18 mouse cellular contexts compared by ENCODE assay signal in genomic region chr15:81155845-81156244, GRCm38 (mm10). TPM values are rescaled to one million over a fixed set of nuclear protein-coding genes. Genes with fewer than 3 reads are reported as not detected.
DNase-seq lines count a peak whose midpoint lies in the region; ATAC-seq and TF ChIP-seq lines count a peak whose summit lies in the region.
"Had no signal": no experiment of that assay in that cellular context is flagged by ENCODE, and none has a peak within 500 bp of the region (broad histone marks: within the 10 kb centered on the region; RNA-seq: fewer than 3 reads in every experiment).

No protein-coding gene starts in this region.

- TF ChIP-seq CTCF in liver, adult 2 months (IDR thresholded peaks at IDR 0.05; ENCODE audit: low read depth, low read length), result no peak

- no peaks in the 10 kb centered on the region for H3K27me3 ChIP-seq in heart, embryonic 10.5 days (ENCODE audit: insufficient read depth, poor library complexity, severe bottlenecking)
- H3K27me3 ChIP-seq in liver, adult 2 months (ENCODE audit: control insufficient read depth, insufficient read depth, low read length), result no peaks in the 10 kb centered on the region
- H3K27me3 ChIP-seq in liver, embryonic 12.5 days (replicated peaks), result no peaks in the 10 kb centered on the region
- H3K27me3 ChIP-seq in stomach, embryonic 15.5 days (replicated peaks), result no peaks in the 10 kb centered on the region
- H3K27me3 ChIP-seq: embryonic facial prominence, embryonic 13.5 days; forebrain, embryonic 13.5 days; heart, embryonic 13.5 days; hindbrain, embryonic 15.5 days had no signal

- 93% methylated on average over 3 of the region's 3 CpGs for WGBS in heart, embryonic 10.5 days
- WGBS in liver, adult 2 months, result 84% methylated on average over 3 of the region's 3 CpGs
- WGBS in liver, embryonic 12.5 days (ENCODE audit: insufficient replicate concordance), result 89% methylated on average over 3 of the region's 3 CpGs
- 93% methylated on average over 3 of the region's 3 CpGs for WGBS in stomach, embryonic 15.5 days

- H3K36me3 ChIP-seq in heart, embryonic 10.5 days, result no peaks in the 10 kb centered on the region
- H3K36me3 ChIP-seq in liver, adult 2 months (ENCODE audit: control insufficient read depth, insufficient read depth, low read length), result no peaks in the 10 kb centered on the region
- H3K36me3 ChIP-seq in liver, embryonic 12.5 days, result no peaks in the 10 kb centered on the region
- no peaks in the 10 kb centered on the region for H3K36me3 ChIP-seq in stomach, embryonic 15.5 days
- H3K36me3 ChIP-seq: embryonic facial prominence, embryonic 13.5 days; heart, embryonic 13.5 days; hindbrain, embryonic 15.5 days had no signal

- H3K79me2 ChIP-seq in liver, adult 2 months (ENCODE audit: control insufficient read depth, insufficient read depth, low read length), result no peaks in the 10 kb centered on the region

- TF ChIP-seq POLR2A in liver, adult 2 months (IDR thresholded peaks at IDR 0.05; ENCODE audit: extremely low read depth, insufficient read depth, low read length), result no peak

- peaks cover 12% of the 10 kb centered on the region for H3K4me1 ChIP-seq in heart, embryonic 10.5 days
- H3K4me1 ChIP-seq in liver, adult 2 months (ENCODE audit: control insufficient read depth, insufficient read depth, low read length), result peaks cover 5% of the 10 kb centered on the region; the same call in 1 of the 2 replicates
- peaks cover 35% of the 10 kb centered on the region for H3K4me1 ChIP-seq in liver, embryonic 12.5 days
- peaks cover 10% of the 10 kb centered on the region for H3K4me1 ChIP-seq in stomach, embryonic 15.5 days
- H3K4me1 ChIP-seq: forebrain, embryonic 13.5 days; hindbrain, embryonic 15.5 days had no signal

- no peak overlapping the region for H3K27ac ChIP-seq in heart, embryonic 10.5 days
- no peak overlapping the region for H3K27ac ChIP-seq in liver, adult 2 months (replicated peaks; ENCODE audit: insufficient read depth, low read depth, low read length)
- no peak overlapping the region for H3K27ac ChIP-seq in liver, embryonic 12.5 days
- H3K27ac ChIP-seq in stomach, embryonic 15.5 days, result peak overlapping the region; percentile 3; the same call in 1 of the 2 replicates
- H3K27ac ChIP-seq: embryonic facial prominence, embryonic 13.5 days; forebrain, embryonic 13.5 days; heart, embryonic 13.5 days; hindbrain, embryonic 15.5 days had no signal

- no peak overlapping the region for H3K9ac ChIP-seq in liver, adult 2 months (ENCODE audit: low read depth, low read length)
- no peak overlapping the region for H3K9ac ChIP-seq in liver, embryonic 12.5 days
- no peak overlapping the region for H3K9ac ChIP-seq in stomach, embryonic 15.5 days
- H3K9ac ChIP-seq: embryonic facial prominence, embryonic 13.5 days; forebrain, embryonic 13.5 days; forebrain, postnatal 0 days; heart, embryonic 13.5 days; hindbrain, embryonic 15.5 days had no signal

- H3K4me2 ChIP-seq in liver, embryonic 12.5 days, result no peak overlapping the region
- H3K4me2 ChIP-seq in stomach, embryonic 15.5 days, result no peak overlapping the region
- H3K4me2 ChIP-seq: embryonic facial prominence, embryonic 13.5 days; forebrain, embryonic 13.5 days; heart, embryonic 13.5 days; hindbrain, embryonic 15.5 days had no signal

- DNase-seq in heart, adult 11 months, result peak; percentile 83
- no peak for DNase-seq in heart, embryonic 10.5 days (ENCODE audit: low spot score)
- peak; percentile 37 for DNase-seq in liver, adult 2 months (ENCODE audit: extremely low read depth, low read depth, low spot score)
- DNase-seq in thymus, adult 18-20 months, result no peak
- no peak for DNase-seq in spleen, adult 12 weeks (ENCODE audit: low spot score)
- DNase-seq: adrenal gland, postnatal 10 days; cerebellum, adult 11-12 months; cerebellum, adult 9-10 months; cerebellum, postnatal 36 days; forebrain, postnatal 0 days; gastrocnemius, postnatal 14 days; heart, postnatal 36 days had no signal

- H3K9me3 ChIP-seq in heart, embryonic 10.5 days, result no peaks in the 10 kb centered on the region
- H3K9me3 ChIP-seq in liver, embryonic 12.5 days (replicated peaks), result no peaks in the 10 kb centered on the region
- no peaks in the 10 kb centered on the region for H3K9me3 ChIP-seq in stomach, embryonic 15.5 days
- H3K9me3 ChIP-seq: embryonic facial prominence, embryonic 13.5 days; forebrain, embryonic 13.5 days; heart, embryonic 13.5 days; hindbrain, embryonic 15.5 days had no signal

- no peak for ATAC-seq in liver, embryonic 12.5 days
- no peak for ATAC-seq in stomach, embryonic 15.5 days (ENCODE audit: insufficient read depth, low FRiP score, low read depth)
- ATAC-seq: forebrain, embryonic 13.5 days; forebrain, postnatal 0 days had no signal

- H3K4me3 ChIP-seq in heart, embryonic 10.5 days, result no peak overlapping the region
- no peak overlapping the region for H3K4me3 ChIP-seq in liver, adult 2 months (ENCODE audit: insufficient read depth, low read depth, low read length)
- no peak overlapping the region for H3K4me3 ChIP-seq in liver, embryonic 12.5 days
- H3K4me3 ChIP-seq in stomach, embryonic 15.5 days (replicated peaks), result no peak overlapping the region
- H3K4me3 ChIP-seq: embryonic facial prominence, embryonic 13.5 days; forebrain, embryonic 13.5 days; heart, embryonic 13.5 days; hindbrain, embryonic 15.5 days had no signal

RNA-seq across cellular contexts. Expression of gene Mrtfa, which starts 34.7 kb away (rescaled TPM):
- 18.3 and 26.9 TPM in 2 replicates for polyA plus RNA-seq in heart, embryonic 10.5 days (2016; fragmentation: Nextera tagmentation; extraction: Ambion mirVana)
- total RNA-seq in liver, adult 2 months (2014; rRNA removed), result 1.0 and 3.1 TPM in 2 replicates
- polyA plus RNA-seq in liver, adult 2 months (2012; rRNA removed), result 5.0 and 5.6 TPM in 2 replicates
- polyA plus RNA-seq in liver, embryonic 12.5 days (2016; fragmentation: Nextera tagmentation; extraction: Ambion mirVana), result 8.0 and 8.7 TPM in 2 replicates
- 23.9 and 28.2 TPM in 2 replicates for polyA plus RNA-seq in stomach, embryonic 15.5 days (2015; fragmentation: Nextera tagmentation; extraction: Ambion mirVana)

Comparison
In these comparisons a context has a peak if more than half of its experiments do, and no peak if none do; other contexts are left out.
1. DNase-seq: peak in heart, adult 11 months (single experiment) and liver, adult 2 months (single experiment); none in heart, embryonic 10.5 days (single experiment), thymus, adult 18-20 months (0 of 2) and spleen, adult 12 weeks (single experiment).